Mouse (Mus musculus) adrenal gland, postnatal 14 days (tissue): ENCODE measurements at regions not wholly inside any gene's neighbourhood (a gene's known extent, or its start where the extent isn't known, plus 50 kb on each side); places are given as distances from the start of the nearest gene placed in this dataset.

Source experiments
- DNase-seq: peaks from one replicate; pipeline ENCODE4 v3.0.0; 2021; ENCODE audit warnings: mixed read lengths

- DNase-seq, result no peak
These were observed 168.8 kb upstream of the Spag17 start for GRCm38 (mm10) chr3:99716381-99716780.

- peak; percentile 17 for DNase-seq
These were observed 147.0 kb upstream of the Spag17 start for GRCm38 (mm10) chr3:99738093-99738803.

GRCm38 (mm10) chr3:99739654-99740053 lies 145.6 kb upstream of the Spag17 start:
- DNase-seq, result no peak

GRCm38 (mm10) chr3:99741249-99742222 lies 143.7 kb upstream of the Spag17 start:
- DNase-seq, result no peak

- DNase-seq, result no peak
These were observed 135.5 kb upstream of the Spag17 start for GRCm38 (mm10) chr3:99749725-99750124.

GRCm38 (mm10) chr3:99778526-99778925 lies 106.7 kb upstream of the Spag17 start:
- no peak for DNase-seq

- DNase-seq, result no peak
These were observed 99.2 kb upstream of the Spag17 start for GRCm38 (mm10) chr3:99785955-99786529.

- DNase-seq, result no peak
These were observed 93.9 kb upstream of the Spag17 start for GRCm38 (mm10) chr3:99791316-99791715.

- no peak for DNase-seq
These were observed 91.6 kb upstream of the Spag17 start for GRCm38 (mm10) chr3:99793622-99794021.

GRCm38 (mm10) chr3:99795835-99796234 lies 89.4 kb upstream of the Spag17 start:
- DNase-seq, result no peak

GRCm38 (mm10) chr3:99797791-99798190 lies 87.4 kb upstream of the Spag17 start:
- no peak for DNase-seq

GRCm38 (mm10) chr3:99810532-99810931 lies 74.7 kb upstream of the Spag17 start:
- no peak for DNase-seq

GRCm38 (mm10) chr3:99811276-99811675 lies 73.9 kb upstream of the Spag17 start:
- DNase-seq, result no peak

- DNase-seq, result no peak
These were observed 72.4 kb upstream of the Spag17 start for GRCm38 (mm10) chr3:99812836-99813235.

GRCm38 (mm10) chr3:99815115-99815514 lies 70.1 kb upstream of the Spag17 start:
- no peak for DNase-seq

GRCm38 (mm10) chr3:99817965-99818364 lies 67.2 kb upstream of the Spag17 start:
- DNase-seq, result no peak

- no peak for DNase-seq
These were observed 62.5 kb upstream of the Spag17 start for GRCm38 (mm10) chr3:99822735-99823134.

GRCm38 (mm10) chr3:99823256-99823655 lies 62.0 kb upstream of the Spag17 start:
- no peak for DNase-seq
